Mouse (Mus musculus): Measurements from ENCODE around the gene Arl2bp.

GRCm38 (mm10) chr8:94716841-94717240 is 50.4 kb downstream of the Arl2bp start:
- TF ChIP-seq POLR2A (IDR thresholded peaks at IDR 0.05; ENCODE audit: control insufficient read depth, low read depth, low read length) (no peak), CTCF (IDR thresholded peaks at IDR 0.05; ENCODE audit: control insufficient read depth, insufficient read depth, insufficient replicate concordance, low read depth, low read length) (no peak)

Data from testis, adult 2 months (tissue).